Mouse (Mus musculus): ENCODE measurements around the gene Gstt1.

Gene Gstt1

DNA sequence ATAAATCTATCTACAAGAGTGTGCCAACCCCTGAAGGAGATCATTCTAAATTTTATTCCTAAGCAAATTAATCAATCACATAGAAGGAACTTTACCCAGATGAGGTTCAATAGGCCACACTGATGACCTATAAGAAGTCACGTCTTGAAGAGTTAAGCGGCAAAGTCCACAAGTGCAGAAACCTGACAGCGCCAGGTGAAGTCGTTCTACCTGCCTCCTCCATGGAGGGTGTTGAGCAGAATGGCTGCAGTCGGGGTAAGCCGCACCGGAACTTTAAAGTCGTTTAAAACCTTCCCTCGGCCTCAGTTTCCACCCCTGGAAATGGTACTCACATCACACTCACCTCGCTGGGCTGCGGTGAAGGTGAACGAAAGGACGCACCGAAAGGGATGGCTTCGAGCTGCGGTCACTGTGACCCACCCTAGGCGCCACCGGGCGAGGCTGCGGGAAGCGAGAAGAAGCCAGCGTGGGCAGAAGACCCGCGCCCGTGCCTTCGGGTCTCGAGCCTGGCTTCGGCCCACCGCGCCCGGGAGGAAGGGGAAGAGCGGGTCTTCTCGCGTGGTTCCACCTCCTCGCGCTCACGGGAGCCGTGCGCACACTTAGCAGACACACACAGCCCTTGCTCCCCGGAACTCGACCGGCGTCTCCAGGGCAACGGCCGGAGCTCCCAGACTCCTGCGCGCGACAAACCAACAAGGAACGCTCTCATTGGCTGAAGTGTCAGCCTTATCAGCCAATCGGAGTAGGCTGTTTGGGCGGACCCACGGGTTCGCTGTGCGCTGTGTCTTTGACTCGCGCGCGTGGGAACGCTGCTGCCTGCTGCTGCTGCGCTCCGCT lies 34.5 kb downstream of the Gstt1 start, which contains the start of gene Cabin1:
Cabin1 (minus strand) TSS at position 660 of the 837 bp plus-strand sequence.
- peak; percentile 96 for DNase-seq (ENCODE audit: low spot score)

GRCm38 (mm10) chr10:75762413-75762812 lies 36.0 kb downstream of the Gstt1 start:
- DNase-seq (ENCODE audit: low spot score): no peak

DNA sequence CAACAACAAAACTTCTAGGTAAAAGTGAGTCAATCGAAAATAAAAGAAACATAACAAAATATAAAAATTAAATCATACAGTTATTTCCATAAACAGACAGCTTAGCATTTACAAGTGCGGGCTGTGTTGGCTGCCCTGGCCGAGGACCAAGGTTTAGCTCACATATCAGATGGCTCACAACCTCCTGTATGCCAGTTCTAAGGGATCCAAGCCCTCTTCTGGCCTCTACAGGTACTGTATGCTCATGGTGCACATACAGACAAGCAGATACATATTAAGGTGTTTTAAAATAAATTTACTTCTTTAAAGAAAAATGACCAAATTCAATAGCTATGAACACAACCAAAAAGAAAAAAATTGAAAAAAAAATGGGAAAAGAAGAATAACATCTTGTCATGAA lies 38.1 kb downstream of the Gstt1 start:
- DNase-seq (ENCODE audit: low spot score): no peak

GRCm38 (mm10) chr10:75756719-75757118 lies 41.7 kb downstream of the Gstt1 start:
- no peak for DNase-seq (ENCODE audit: low spot score)

DNA sequence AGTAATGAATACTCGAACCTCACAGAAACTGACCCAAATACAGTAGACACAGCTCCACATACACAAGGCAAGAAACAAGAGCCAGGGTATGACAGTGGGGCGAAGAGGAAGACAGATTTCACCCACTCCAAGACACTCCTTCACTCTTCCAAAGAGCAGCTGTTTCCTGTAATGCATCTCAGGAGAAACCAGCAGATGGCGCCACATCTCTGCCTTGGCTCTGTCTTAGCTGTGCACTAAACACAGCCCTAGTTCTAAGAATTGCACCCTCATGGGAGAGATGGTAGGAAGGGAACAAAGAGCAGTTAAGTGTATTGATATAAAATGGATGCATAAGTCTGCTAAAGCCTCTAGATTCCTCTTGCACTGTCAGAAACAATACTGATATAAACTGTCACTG lies 54.4 kb downstream of the Gstt1 start:
- peak; percentile 68 for DNase-seq (ENCODE audit: low spot score)

DNA sequence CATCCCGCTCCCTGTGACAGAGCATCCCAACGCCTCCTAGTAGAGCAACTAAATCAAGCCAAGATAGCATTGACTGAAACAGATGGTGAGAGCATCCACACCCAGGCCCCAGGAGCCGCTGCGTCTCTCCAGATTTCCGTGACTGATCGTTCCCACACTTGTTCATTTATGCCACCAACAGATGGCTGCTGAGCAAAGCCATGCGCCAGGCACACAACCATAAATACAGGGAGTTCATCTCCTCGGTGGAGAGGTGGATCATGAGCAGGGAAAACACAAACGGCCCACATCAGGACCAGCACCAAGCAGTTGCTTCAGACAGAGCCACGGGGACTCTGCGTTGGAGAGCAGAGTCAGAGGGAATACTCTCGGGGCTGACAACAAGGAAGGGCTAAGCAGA lies 55.0 kb downstream of the Gstt1 start:
- no peak for DNase-seq (ENCODE audit: low spot score)

DNA sequence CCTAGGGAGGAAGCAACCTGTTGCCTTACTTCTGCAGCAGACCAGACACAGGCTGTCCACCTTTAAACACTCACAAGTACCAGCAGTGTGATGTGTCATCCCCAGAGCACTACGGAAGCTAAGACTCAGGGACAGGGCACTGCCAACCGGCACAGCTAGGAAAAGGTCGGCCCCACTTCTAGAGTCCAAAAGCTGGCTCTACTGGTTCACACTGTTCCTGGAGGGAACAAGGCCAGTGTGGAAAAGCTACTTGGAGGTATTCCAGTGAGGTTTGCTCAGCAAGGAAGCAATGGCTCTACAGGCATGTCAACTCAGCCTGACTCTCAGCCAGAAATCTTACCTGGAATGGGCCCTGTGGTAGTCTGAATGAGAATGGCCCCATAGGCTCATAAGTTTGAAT lies 57.5 kb downstream of the Gstt1 start:
- DNase-seq (ENCODE audit: low spot score): no peak

All from spleen, adult 12 weeks (tissue).